Mouse (Mus musculus): Measurements from ENCODE around the gene Batf2.
"Not testable (repeated sequence)": the region's sequence is repeated elsewhere in the genome, so short reads cannot be mapped to it uniquely, and the experiment has no call there.

Gene Batf2

DNA sequence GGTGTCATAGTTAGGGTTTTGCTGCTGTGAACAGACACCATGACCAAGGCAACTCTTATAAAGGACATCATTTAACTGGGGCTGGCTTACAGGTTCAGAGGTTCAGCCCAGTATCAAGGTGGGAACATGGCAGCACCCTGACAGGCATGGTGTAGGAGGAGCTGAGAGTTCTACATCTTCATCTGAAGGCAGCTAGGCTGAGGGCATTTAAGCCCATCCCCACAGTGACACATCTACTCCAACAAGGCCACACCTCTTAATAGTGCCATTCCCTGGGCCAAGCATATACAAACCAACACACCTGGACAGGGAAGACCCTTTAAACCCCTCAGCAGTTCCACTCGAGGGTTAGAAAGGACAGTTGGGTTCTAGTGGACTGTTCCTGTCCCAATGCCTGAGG, 7.6 kb upstream of the Batf2 start:
- DNase-seq = not testable (repeated sequence)

- DNase-seq = no peak
Observed at GRCm38 (mm10) chr19:6136397-6136796, 4.4 kb upstream of the Batf2 start.

DNA sequence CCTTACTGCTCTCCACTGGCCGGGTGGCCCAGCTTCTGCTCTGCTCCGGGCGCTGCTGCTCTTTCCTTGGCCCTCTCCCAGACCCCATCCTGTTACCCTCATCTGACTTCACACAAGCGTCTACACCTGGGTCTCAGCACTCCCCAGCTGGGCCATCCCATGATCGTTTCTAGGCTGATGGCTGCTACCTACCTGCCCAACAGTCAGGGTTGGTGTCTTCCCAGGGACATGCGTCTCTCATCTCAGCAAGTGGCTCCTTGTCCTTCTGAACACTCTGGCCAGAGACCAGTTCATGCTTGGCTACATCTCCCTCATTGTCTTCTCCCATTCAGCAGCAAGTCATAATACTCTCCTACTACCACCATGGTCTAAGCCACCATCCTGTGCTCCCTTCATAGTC, 1.1 kb upstream of the Batf2 start:
- DNase-seq = no peak

DNA sequence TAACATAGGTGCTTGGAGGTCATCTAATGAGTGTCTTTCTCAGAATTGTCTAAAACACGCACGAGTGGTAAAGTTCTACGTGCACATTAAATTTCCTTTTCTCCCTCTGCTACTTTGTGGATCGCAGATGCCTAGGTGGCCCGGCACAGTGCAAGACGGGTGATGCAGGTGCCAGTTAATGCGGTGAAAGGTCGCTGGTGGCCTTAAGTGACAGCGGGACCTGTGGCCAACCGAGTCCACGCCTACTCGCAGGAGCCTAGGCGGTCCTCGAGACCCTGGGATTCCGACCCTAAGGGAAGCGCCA, 457 bp upstream of the Batf2 start:
- no peak for DNase-seq

DNA sequence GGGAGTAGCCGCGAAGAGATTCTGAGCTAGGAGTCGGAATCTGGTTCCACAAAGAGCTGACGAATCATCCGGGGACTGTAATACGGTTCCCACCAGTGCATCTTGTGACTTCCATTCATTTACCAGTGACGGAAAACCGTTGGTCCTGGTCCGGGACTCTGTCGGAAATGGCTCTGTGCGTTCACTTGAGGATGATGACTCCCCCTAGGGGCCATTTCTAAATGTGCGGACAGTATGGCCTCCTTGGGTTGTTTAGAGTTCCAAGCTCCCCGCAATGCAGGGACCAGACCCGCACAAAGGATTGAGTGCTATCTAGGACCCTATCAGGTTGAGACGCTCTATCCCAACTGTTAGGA, 589 bp downstream of the Batf2 start, which contains the start of gene Arl2:
TSS of gene Arl2 (minus strand) at position 155 of the 356 bp plus-strand sequence.
- peak; percentile 93 for DNase-seq

GRCm38 (mm10) chr19:6144842-6145241, 4.1 kb downstream of the Batf2 start:
- no peak for DNase-seq

GRCm38 (mm10) chr19:6155174-6155573, 14.4 kb downstream of the Batf2 start:
- DNase-seq = no peak

DNA sequence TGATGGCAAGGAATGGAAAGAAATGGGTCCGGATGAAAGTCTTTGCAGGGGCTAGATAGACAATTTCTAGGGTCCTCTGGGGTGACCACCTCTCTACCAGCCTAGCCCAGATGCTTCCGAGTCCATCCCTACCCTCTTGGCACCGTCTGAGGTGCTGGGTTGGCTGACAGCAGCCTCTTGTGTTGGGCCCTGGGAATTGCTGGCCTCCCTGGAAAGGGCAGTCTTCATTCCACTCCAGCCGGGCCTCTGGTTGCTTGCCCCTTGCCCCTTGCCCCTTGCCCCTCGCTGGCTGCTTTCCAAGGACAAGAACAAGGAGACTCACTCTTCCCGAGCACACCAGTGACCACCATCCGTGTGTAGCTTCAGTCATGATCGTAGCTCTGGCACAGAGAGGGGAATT, 15.6 kb downstream of the Batf2 start:
- DNase-seq = peak; percentile 29

- DNase-seq = no peak
Observed at GRCm38 (mm10) chr19:6157220-6157619, 16.4 kb downstream of the Batf2 start.

DNA sequence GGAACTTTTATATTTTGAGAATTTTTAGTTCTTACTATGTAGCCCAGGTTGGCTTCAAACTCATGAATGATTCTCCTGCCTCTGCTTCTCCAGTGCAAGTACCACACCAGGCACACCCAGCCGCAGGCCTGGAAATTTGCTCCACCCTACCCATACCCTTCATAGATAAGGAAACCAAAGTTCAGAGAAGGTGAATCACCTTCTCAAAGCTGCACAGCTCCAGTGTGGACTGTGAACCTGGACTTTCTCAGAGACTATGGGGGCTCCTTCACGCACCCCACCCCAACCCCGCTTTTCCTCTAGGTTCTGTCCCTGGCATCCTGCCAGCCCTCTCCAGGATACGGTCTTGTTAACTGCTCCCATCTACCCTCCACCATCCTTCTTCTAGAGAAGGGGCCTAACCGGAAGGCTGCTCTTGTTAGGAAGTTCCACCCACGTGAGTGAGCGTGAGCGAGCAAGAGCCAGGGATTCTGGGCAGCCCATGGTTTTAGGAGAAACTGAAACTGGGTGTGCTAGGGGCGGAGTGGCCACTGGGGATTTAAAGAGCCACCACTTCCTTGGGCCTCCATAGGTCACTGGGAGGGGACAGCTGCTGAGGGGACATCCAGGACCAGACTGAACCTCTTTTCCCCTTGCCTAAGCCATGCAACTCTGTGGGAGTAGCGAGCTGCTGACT, 23.2 kb downstream of the Batf2 start:
- DNase-seq = peak; percentile 78

- no peak for DNase-seq
Observed at GRCm38 (mm10) chr19:6166750-6167149, 26.0 kb downstream of the Batf2 start.

DNA sequence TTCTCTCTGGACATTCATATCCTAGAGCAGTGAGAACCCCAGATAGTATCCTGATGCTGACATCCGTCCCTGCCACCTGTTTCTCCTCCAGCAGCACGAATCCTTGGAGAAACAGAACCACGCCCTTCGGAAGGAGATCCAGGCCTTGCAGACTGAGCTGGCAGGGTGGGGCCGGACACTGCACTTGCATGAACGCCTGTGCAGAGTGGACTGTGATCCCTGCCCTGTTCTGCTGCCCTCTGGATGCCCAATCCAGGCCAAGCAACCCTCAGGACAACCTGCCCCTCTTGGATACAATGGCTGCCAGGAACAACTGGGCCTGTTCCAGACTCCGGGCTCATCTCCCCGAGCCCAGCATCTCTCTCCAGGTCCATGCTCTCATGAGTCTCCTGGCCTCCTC, 30.4 kb downstream of the Batf2 start:
- no peak for DNase-seq

DNA sequence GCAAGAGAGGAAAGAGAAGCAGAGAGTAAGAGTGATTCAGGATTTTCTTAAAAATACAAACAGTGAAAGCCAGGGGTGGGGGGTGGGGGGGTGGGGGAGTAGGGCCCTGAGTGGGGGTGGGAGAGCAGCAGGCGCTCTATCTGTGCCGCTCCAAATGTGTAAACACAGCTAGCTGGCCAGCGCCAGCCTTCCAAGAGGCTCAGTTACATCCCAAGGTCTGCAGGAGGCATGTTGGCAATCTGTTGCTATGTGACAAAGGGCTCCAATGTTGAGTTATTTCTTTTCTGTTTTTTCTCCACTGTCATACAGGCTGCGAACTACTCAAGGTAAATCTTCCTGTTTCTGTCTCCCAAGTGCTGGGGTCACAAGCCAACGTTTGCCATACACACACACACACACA, 34.0 kb downstream of the Batf2 start:
- DNase-seq = no peak

DNA sequence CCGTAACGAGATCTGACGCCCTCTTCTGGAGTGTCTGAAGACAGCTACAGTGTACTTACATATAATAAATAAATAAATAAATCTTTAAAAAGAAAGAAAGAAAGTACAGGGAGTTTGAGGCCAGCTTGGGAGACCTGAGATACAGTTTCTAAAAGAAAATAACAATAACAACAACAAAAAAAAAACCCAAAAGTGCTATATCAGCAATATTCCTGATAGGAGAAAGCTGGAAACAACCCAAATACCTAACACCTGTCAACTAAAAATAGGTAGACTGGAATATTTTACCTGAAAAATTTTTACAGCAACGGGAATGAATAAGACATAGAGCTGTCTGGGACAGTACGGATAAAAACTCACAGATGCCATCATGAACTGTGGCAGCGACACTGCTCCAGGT, 38.0 kb downstream of the Batf2 start:
- DNase-seq = no peak

GRCm38 (mm10) chr19:6181629-6182028, 40.8 kb downstream of the Batf2 start:
- no peak for DNase-seq

DNA sequence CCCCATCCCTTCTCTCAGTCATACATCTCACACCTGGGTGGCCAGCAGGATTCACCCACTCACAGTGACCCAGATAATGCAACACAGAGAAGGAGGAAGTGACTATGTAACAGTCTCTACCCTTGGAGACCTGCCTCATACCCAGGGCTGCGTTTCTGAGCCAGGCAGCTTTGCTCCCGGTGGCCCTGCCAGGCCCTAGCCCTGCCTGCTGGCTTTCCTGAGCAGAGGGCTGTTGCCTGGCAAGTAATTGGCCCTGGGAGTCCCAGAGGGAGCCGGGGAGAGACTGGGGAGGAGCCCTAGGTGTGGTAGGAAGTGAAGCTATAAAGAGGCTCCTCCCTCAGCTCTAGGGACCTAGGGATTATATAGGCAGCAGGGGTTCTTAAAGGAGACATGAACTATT, 41.8 kb downstream of the Batf2 start:
- DNase-seq = no peak

GRCm38 (mm10) chr19:6184131-6184530, 43.3 kb downstream of the Batf2 start, which contains the start of gene Majin:
Majin (plus strand) TSS chr19:6184388.
- DNase-seq = no peak

DNA sequence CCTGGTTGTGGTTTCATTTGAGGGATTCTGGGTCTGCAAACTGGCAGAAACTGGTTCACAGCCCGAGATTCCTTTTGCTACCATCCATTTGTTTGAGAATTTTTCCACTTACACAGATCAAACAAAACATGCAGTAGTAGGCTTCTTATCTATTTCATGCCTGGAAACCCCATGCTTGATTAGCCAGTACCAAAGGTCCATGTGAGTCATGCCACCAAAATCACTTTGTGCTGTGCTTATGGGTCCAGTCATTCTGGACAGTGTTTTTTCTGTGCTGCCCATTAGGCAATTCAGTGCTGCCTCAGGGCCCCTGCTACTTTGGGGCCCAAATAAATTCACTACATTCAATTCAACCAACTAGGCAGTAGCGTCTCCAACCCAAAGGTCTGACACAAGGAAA, 63.5 kb downstream of the Batf2 start:
- DNase-seq = no peak

DNA sequence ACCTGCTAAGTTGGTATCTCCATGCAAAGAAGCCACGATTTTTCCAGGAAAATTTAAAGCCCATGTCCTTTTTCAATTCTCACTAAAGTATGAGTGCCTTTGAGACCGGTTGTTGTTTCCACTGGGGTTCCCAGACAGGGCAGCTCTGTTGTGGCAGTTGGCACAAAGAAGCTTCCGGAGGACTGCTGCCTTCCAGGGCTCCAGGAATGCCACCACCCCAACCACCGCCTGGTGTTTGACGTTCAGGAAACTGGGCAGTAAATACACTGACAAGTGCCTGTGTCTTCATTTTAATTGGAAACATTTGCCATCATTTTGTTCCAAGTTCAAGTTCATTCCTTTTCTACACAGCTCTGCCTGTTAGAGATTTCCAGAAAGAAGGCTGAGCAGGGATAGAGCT, 65.9 kb downstream of the Batf2 start:
- DNase-seq = peak; percentile 71

DNA sequence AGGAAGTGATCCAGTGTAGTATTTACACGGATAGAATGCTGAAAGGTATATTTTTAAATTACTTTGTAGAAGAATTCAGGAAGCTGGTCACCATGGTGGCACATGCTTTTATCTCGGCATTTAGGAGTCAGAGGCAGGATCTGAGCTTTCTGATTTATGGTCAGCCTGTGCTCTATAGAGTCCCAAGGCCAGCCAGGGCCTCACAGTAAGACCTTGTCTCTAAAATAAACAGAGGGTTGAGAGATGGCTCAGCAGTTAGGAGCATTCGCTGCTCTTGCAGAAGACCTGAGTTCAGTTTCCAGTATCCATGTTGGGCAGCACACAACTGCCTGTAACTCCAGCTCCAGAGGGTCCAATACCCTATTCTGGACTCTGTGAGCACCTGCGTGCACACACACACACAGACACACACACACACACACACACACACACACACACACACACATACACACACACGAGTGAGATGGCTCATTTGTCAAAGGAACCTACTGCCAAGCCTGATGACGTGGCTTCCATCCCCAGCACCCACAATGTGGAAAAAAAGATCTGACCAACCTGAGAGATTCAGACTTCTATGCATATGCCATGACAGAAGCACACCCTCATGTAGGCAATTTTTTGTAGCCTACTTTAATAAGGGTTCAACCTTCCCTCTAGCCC, 75.4 kb downstream of the Batf2 start:
- DNase-seq = no peak

DNA sequence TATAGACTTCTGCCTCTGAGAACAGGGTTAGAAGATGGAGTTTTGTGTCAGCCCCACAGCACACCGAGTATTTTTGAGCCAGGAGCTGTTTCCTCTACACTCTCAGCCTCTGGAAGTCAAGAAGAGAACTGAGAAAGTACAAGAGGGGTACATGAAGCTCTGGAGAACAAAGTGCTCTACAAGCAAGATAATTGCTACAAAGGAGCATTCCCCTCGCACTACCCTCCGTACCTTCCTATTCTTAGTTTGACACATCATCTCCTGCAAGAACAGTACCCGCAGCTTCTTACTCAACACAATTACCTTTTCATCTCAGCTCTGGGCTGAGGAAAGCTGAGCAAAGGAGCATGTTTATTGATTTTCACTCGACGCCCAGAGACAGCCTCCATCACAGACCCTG, 77.8 kb downstream of the Batf2 start:
- DNase-seq = no peak
